Mouse (Mus musculus): ENCODE measurements around the gene Adgra1.
A peak's percentile ranks its signal among the peaks of the same experiment; 100 is the strongest.

Gene Adgra1

GRCm38 (mm10) chr7:139905661-139906060, 71.7 kb downstream of the Adgra1 start:
- peak; percentile 78 for DNase-seq (ENCODE audit: low read depth, low spot score)

GRCm38 (mm10) chr7:139908176-139908575, 74.2 kb downstream of the Adgra1 start:
- peak; percentile 29 for DNase-seq (ENCODE audit: low read depth, low spot score)

GRCm38 (mm10) chr7:139909469-139909868, 75.5 kb downstream of the Adgra1 start:
- DNase-seq (ENCODE audit: low read depth, low spot score), result no peak

- no peak for DNase-seq (ENCODE audit: low read depth, low spot score)
Observed at GRCm38 (mm10) chr7:139910204-139910835, 76.3 kb downstream of the Adgra1 start.

GRCm38 (mm10) chr7:139914141-139915047, 80.4 kb downstream of the Adgra1 start:
- peak; percentile 82 for DNase-seq (ENCODE audit: low read depth, low spot score)

- DNase-seq (ENCODE audit: low read depth, low spot score), result peak; percentile 96
Observed at GRCm38 (mm10) chr7:139915646-139916257, 81.8 kb downstream of the Adgra1 start.

GRCm38 (mm10) chr7:139916345-139916744, 82.4 kb downstream of the Adgra1 start:
- peak; percentile 66 for DNase-seq (ENCODE audit: low read depth, low spot score)

GRCm38 (mm10) chr7:139918262-139918661, 84.3 kb downstream of the Adgra1 start:
- DNase-seq (ENCODE audit: low read depth, low spot score), result no peak

Data from R1 (cell line).